Mouse (Mus musculus): ENCODE measurements at regions not wholly inside any gene's neighbourhood (a gene's known extent, or its start where the extent isn't known, plus 50 kb on each side); places are given as distances from the start of the nearest gene placed in this dataset.

DNA sequence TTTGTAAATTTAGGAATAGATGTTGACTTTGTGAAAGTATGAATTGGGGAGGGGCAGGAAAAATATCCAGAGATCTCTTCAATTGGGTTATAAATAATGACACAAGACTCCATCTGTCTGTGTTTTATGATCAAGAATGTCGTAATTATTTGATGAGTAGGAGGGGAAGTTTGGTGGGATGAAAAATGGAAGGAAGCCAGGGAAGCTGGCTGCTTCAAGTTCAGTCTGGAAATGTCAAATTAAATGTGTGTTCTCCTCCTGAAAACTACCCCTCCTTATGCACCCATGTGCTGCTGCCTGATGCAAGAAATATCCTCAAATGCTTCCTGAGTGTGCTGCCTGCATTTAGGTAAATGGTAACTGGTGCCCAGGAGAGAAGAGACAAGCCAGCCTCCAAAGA, 246.8 kb downstream of the Gpr37 start:
- no peak for TF ChIP-seq CTCF (IDR thresholded peaks at IDR 0.05; ENCODE audit: control insufficient read depth, insufficient read depth, insufficient read length)
- no peak for TF ChIP-seq MAX (IDR thresholded peaks at IDR 0.05)
- no peak for TF ChIP-seq USF1 (IDR thresholded peaks at IDR 0.05; ENCODE audit: low read depth)
- no peak for TF ChIP-seq MYOG (IDR thresholded peaks at IDR 0.05; ENCODE audit: control insufficient read depth, extremely low read depth, insufficient read length)
- no peak for TF ChIP-seq CEBPB (IDR thresholded peaks at IDR 0.05; ENCODE audit: low read depth)
- no peak for TF ChIP-seq FOSL1 (IDR thresholded peaks at IDR 0.05; ENCODE audit: insufficient read depth, low read length, poor library complexity, severe bottlenecking)

Measured in C2C12 (cell line).